11 mouse cellular contexts compared by ENCODE assay signal in the genomic region with DNA sequence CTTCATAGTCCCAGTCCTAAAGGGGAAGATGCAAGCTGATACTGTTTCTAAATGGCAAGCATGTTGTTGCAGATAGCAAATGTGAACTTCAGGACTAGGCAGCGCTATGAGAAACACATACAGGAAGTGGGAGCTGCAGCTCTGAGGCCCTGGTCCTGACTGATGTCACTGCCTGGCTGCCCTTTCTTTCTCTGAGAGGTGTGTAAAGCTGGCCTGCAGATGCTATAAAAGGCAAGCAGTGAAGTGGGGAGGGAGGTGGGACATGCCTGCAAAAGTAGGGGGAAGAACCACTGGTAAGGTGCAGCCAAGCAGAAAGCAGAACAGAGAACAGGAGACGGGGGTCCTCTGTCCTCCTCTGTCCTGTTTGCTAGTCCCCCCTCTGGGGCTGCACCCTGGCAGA.
A peak's percentile ranks its signal among the peaks of the same experiment; 100 is the strongest.
DNase-seq lines count a peak whose midpoint lies in the region; ATAC-seq and TF ChIP-seq lines count a peak whose summit lies in the region.
"Had no signal": no experiment of that assay in that cellular context is flagged by ENCODE, and none has a peak within 500 bp of the region (broad histone marks: within the 10 kb centered on the region; RNA-seq: fewer than 3 reads in every experiment).

No protein-coding gene starts in this region.

- no peak overlapping the region for H3K4me2 ChIP-seq in kidney, postnatal 0 days (ENCODE audit: low read length)
- H3K4me2 ChIP-seq in heart, embryonic 13.5 days, result no peak overlapping the region
- H3K4me2 ChIP-seq in hindbrain, embryonic 12.5 days (replicated peaks), result no peak overlapping the region

- intact Hi-C loops in left cerebral cortex, postnatal 36 days (cut with DNase I), result no loop called here

- no peak for TF ChIP-seq POLR2A in kidney, adult 2 months (IDR thresholded peaks at IDR 0.05; ENCODE audit: low read depth, low read length)

- no peaks in the 10 kb centered on the region for H3K27me3 ChIP-seq in kidney, postnatal 0 days (ENCODE audit: insufficient read depth, low read length)
- H3K27me3 ChIP-seq in kidney, adult 2 months (replicated peaks; ENCODE audit: control insufficient read depth, insufficient read depth, low read length), result no peaks in the 10 kb centered on the region
- no peaks in the 10 kb centered on the region for H3K27me3 ChIP-seq in heart, embryonic 13.5 days (replicated peaks)
- H3K27me3 ChIP-seq in megakaryocyte, embryonic 14.5 days (replicated peaks), result no peaks in the 10 kb centered on the region
- H3K27me3 ChIP-seq in hindbrain, embryonic 12.5 days, result no peaks in the 10 kb centered on the region

- no peaks in the 10 kb centered on the region for H3K4me1 ChIP-seq in kidney, postnatal 0 days (replicated peaks; ENCODE audit: insufficient read depth, low read length)
- no peaks in the 10 kb centered on the region for H3K4me1 ChIP-seq in kidney, adult 2 months (ENCODE audit: control insufficient read depth, insufficient read depth, low read length)
- H3K4me1 ChIP-seq in heart, embryonic 13.5 days, result peaks cover 11% of the 10 kb centered on the region
- H3K4me1 ChIP-seq in megakaryocyte, embryonic 14.5 days, result peaks cover 66% of the 10 kb centered on the region
- no peaks in the 10 kb centered on the region for H3K4me1 ChIP-seq in hindbrain, embryonic 12.5 days

- no peak overlapping the region for H3K9ac ChIP-seq in kidney, postnatal 0 days (ENCODE audit: low read depth, low read length)
- H3K9ac ChIP-seq in heart, embryonic 13.5 days, result no peak overlapping the region
- no peak overlapping the region for H3K9ac ChIP-seq in hindbrain, embryonic 12.5 days

- no peak for TF ChIP-seq CTCF in kidney, postnatal 0 days (IDR thresholded peaks at IDR 0.05; ENCODE audit: low read depth)
- no peak for TF ChIP-seq CTCF in kidney, adult 2 months (conservative IDR thresholded peaks at IDR 0.05; ENCODE audit: insufficient read depth, insufficient read length, low read depth, low read length)

- H3K36me3 ChIP-seq in kidney, postnatal 0 days (ENCODE audit: insufficient read depth, low read length), result no peaks in the 10 kb centered on the region
- no peaks in the 10 kb centered on the region for H3K36me3 ChIP-seq in kidney, adult 2 months (ENCODE audit: control insufficient read depth, insufficient read depth, low read length)
- H3K36me3 ChIP-seq in heart, embryonic 13.5 days, result no peaks in the 10 kb centered on the region
- H3K36me3 ChIP-seq in megakaryocyte, embryonic 14.5 days (replicated peaks; ENCODE audit: low read length), result peaks cover 10% of the 10 kb centered on the region
- H3K36me3 ChIP-seq in hindbrain, embryonic 12.5 days, result no peaks in the 10 kb centered on the region

- H3K27ac ChIP-seq in kidney, postnatal 0 days, result no peak overlapping the region
- H3K27ac ChIP-seq in kidney, adult 2 months (ENCODE audit: insufficient read depth, low read depth, low read length), result no peak overlapping the region
- peak overlapping the region; percentile 70 for H3K27ac ChIP-seq in heart, embryonic 13.5 days (replicated peaks)
- no peak overlapping the region for H3K27ac ChIP-seq in hindbrain, embryonic 12.5 days
- H3K27ac ChIP-seq: macrophage had no signal

- H3K9me3 ChIP-seq in kidney, postnatal 0 days (replicated peaks; ENCODE audit: low read length), result no peaks in the 10 kb centered on the region
- no peaks in the 10 kb centered on the region for H3K9me3 ChIP-seq in heart, embryonic 13.5 days
- H3K9me3 ChIP-seq in megakaryocyte, embryonic 14.5 days, result peaks cover 6% of the 10 kb centered on the region
- H3K9me3 ChIP-seq in hindbrain, embryonic 12.5 days (replicated peaks), result peaks cover 8% of the 10 kb centered on the region

- no peak for ATAC-seq in kidney, postnatal 0 days (replicated peaks; ENCODE audit: low FRiP score, low read depth)
- ATAC-seq in heart, embryonic 13.5 days (ENCODE audit: extremely low read depth, insufficient number of reproducible peaks, low FRiP score, low TSS enrichment), result no peak
- no peak for ATAC-seq in hindbrain, embryonic 12.5 days (ENCODE audit: low FRiP score)

- WGBS in kidney, postnatal 0 days, result 11% methylated on average over 2 of the region's 2 CpGs
- WGBS in kidney, adult 2 months, result 32% methylated on average over 2 of the region's 2 CpGs
- WGBS in heart, embryonic 13.5 days, result 23% methylated on average over 2 of the region's 2 CpGs
- WGBS in hindbrain, embryonic 12.5 days, result 52% methylated on average over 2 of the region's 2 CpGs

- H3K4me3 ChIP-seq in kidney, postnatal 0 days (replicated peaks; ENCODE audit: low read depth, low read length), result no peak overlapping the region
- no peak overlapping the region for H3K4me3 ChIP-seq in kidney, adult 2 months (ENCODE audit: insufficient read depth, low read depth, low read length)
- no peak overlapping the region for H3K4me3 ChIP-seq in heart, embryonic 13.5 days
- H3K4me3 ChIP-seq in megakaryocyte, embryonic 14.5 days (replicated peaks), result peak overlapping the region; percentile 31
- no peak overlapping the region for H3K4me3 ChIP-seq in hindbrain, embryonic 12.5 days

- DNase-seq in kidney, postnatal 0 days (ENCODE audit: low spot score), result peak; percentile 7
- DNase-seq in kidney, adult 2 months, result no peak
- no peak for DNase-seq in left cerebral cortex, postnatal 36 days (ENCODE audit: low spot score in 2 of 2)
- no peak for DNase-seq in right cerebral cortex, postnatal 14 days
- DNase-seq: cerebellum, adult 9-10 months; gastrocnemius, postnatal 25 days; kidney, postnatal 4 days had no signal
